Mouse (Mus musculus): ENCODE measurements around the gene Cdc14b. TPM values are rescaled to one million over a fixed set of nuclear protein-coding genes. Genes with fewer than 3 reads are reported as not detected.

Cdc14b gene
- polyA plus RNA-seq, 1 experiment from 2014 or later: 8.6 TPM

- Histone ChIP-seq H3K4me3 (ENCODE audit: low read length) (peak within 1 kb of the TSS; percentile 82), H3K27me3 (ENCODE audit: control insufficient read depth, insufficient read depth, low read depth, low read length) (no peaks in the 10 kb centered on the region), H3K9ac (ENCODE audit: low read length) (peak within 1 kb of the TSS; percentile 85), H3K27ac (ENCODE audit: low read length) (peak within 1 kb of the TSS; percentile 97), H3K4me2 (ENCODE audit: low read depth, low read length) (peak within 1 kb of the TSS; percentile 76), H3K36me3 (ENCODE audit: control insufficient read depth, insufficient read depth, low read length) (peaks cover 5% of the 10 kb centered on the region), H3K4me1 (replicated peaks; ENCODE audit: control insufficient read depth, insufficient read depth, low read length) (peaks cover 25% of the 10 kb centered on the region), H3K9me3 (ENCODE audit: control insufficient read depth, low read length) (no peaks in the 10 kb centered on the region)
- WGBS: under 1% methylated on average over 64 of the region's 74 CpGs
- peak; percentile 91 for ATAC-seq (ENCODE audit: low read depth)
These were observed 37.2 kb upstream of the Cdc14b start, which contains the start of gene Aaed1 for GRCm38 (mm10) chr13:64312024-64312915. Gene Aaed1 (minus strand): TSS chr13:64312710.

- WGBS: 13% methylated on average over 1 of the region's 1 CpGs
- Histone ChIP-seq H3K36me3 (ENCODE audit: control insufficient read depth, insufficient read depth, low read length) (peaks cover 7% of the 10 kb centered on the region), H3K27ac (ENCODE audit: low read length) (peak overlapping the region; percentile 97), H3K27me3 (ENCODE audit: control insufficient read depth, insufficient read depth, low read depth, low read length) (no peaks in the 10 kb centered on the region), H3K4me3 (ENCODE audit: low read length) (peak overlapping the region; percentile 82), H3K9ac (ENCODE audit: low read length) (peak overlapping the region; percentile 31; the same call in 1 of the 2 replicates), H3K4me2 (ENCODE audit: low read depth, low read length) (peak overlapping the region; percentile 76), H3K4me1 (replicated peaks; ENCODE audit: control insufficient read depth, insufficient read depth, low read length) (peaks cover 25% of the 10 kb centered on the region), H3K9me3 (ENCODE audit: control insufficient read depth, low read length) (no peaks in the 10 kb centered on the region)
- ATAC-seq (ENCODE audit: low read depth): no peak
These were observed 36.2 kb upstream of the Cdc14b start for GRCm38 (mm10) chr13:64311266-64311665.

DNA sequence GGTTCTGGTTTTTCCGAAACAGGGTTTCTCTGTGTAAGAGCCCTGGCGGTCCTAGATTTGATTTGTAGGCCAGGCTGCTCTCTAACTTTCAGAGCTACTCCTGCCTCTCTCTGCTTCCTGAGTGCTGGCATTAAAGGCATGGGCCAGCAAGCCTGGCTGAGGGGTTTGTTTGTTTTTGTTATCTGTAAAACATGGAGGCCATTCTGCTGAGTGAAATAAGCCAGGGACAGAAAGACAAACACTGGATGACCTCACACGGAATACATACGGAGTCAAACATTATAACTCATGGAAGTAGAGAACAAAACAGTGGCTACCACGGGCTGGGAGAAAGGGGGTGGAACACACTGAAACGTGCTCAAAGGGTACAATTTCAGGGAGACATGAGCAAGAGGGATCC, 35.5 kb upstream of the Cdc14b start:
- ATAC-seq (ENCODE audit: low read depth): no peak
- WGBS: 21% methylated on average over 6 of the region's 6 CpGs
- Histone ChIP-seq H3K4me3 (ENCODE audit: low read length) (peak overlapping the region; percentile 5; the same call in 1 of the 2 replicates), H3K9me3 (ENCODE audit: control insufficient read depth, low read length) (no peaks in the 10 kb centered on the region), H3K36me3 (ENCODE audit: control insufficient read depth, insufficient read depth, low read length) (peaks cover 7% of the 10 kb centered on the region), H3K4me2 (ENCODE audit: low read depth, low read length) (peak overlapping the region; percentile 76), H3K27me3 (ENCODE audit: control insufficient read depth, insufficient read depth, low read depth, low read length) (no peaks in the 10 kb centered on the region), H3K27ac (ENCODE audit: low read length) (peak overlapping the region; percentile 97), H3K9ac (ENCODE audit: low read length) (no peak overlapping the region), H3K4me1 (replicated peaks; ENCODE audit: control insufficient read depth, insufficient read depth, low read length) (peaks cover 25% of the 10 kb centered on the region)

DNA sequence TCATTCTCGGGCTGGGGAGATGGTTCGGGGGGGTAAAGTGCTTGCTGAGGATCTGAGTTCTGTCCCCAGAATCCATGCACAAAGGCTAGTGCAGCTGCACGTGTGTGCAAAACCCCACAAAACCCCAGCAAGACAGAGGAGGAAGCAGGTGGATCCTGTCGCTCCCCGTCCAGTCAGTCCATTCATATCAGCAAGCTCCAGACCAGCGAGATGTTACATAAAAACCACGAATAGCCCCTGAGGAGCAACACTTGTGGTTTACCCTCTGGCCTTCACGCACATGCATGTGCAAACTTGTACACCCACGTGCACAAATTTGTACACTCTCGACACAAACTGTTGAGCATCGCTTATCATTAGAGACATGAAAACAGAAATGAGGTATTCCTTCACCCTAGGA, 34.8 kb upstream of the Cdc14b start:
- Histone ChIP-seq H3K4me3 (ENCODE audit: low read length) (no peak overlapping the region), H3K9me3 (ENCODE audit: control insufficient read depth, low read length) (no peaks in the 10 kb centered on the region), H3K4me2 (ENCODE audit: low read depth, low read length) (no peak overlapping the region), H3K27ac (ENCODE audit: low read length) (no peak overlapping the region), H3K4me1 (replicated peaks; ENCODE audit: control insufficient read depth, insufficient read depth, low read length) (peaks cover 25% of the 10 kb centered on the region), H3K36me3 (ENCODE audit: control insufficient read depth, insufficient read depth, low read length) (peaks cover 10% of the 10 kb centered on the region), H3K27me3 (ENCODE audit: control insufficient read depth, insufficient read depth, low read depth, low read length) (no peaks in the 10 kb centered on the region), H3K9ac (ENCODE audit: low read length) (no peak overlapping the region)
- WGBS: 52% methylated on average over 11 of the region's 11 CpGs
- ATAC-seq (ENCODE audit: low read depth): no peak

DNA sequence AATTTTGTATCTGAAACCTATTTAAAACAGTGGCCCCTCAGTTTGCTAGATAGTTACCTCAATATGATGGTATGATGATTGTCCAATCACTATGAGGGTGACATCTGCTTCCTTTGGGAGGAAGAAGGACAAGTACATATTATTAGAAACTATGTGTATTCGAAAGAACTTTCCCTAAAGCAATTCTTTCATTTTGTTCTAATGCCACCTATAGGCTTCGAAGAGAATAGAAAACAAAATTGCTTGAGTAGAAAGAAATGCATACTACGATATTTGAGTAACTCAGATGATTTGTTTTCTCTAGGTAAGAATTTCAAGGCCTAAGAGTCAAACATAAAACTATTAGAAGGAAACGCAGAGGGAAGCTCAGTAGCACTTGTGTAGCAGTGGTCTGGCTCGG, 33.9 kb upstream of the Cdc14b start:
- Histone ChIP-seq H3K9ac (ENCODE audit: low read length) (no peak overlapping the region), H3K36me3 (ENCODE audit: control insufficient read depth, insufficient read depth, low read length) (peaks cover 12% of the 10 kb centered on the region), H3K4me2 (ENCODE audit: low read depth, low read length) (no peak overlapping the region), H3K4me3 (ENCODE audit: low read length) (no peak overlapping the region), H3K27ac (ENCODE audit: low read length) (no peak overlapping the region), H3K27me3 (ENCODE audit: control insufficient read depth, insufficient read depth, low read depth, low read length) (no peaks in the 10 kb centered on the region), H3K4me1 (replicated peaks; ENCODE audit: control insufficient read depth, insufficient read depth, low read length) (peaks cover 25% of the 10 kb centered on the region), H3K9me3 (ENCODE audit: control insufficient read depth, low read length) (no peaks in the 10 kb centered on the region)
- ATAC-seq (ENCODE audit: low read depth): no peak
- WGBS: 43% methylated on average over 5 of the region's 5 CpGs

- H3K27me3 ChIP-seq (ENCODE audit: control insufficient read depth, insufficient read depth, low read depth, low read length): no peaks in the 10 kb centered on the region
- H3K4me3 ChIP-seq (ENCODE audit: low read length): no peak overlapping the region
- ATAC-seq (ENCODE audit: low read depth): no peak
- H3K36me3 ChIP-seq (ENCODE audit: control insufficient read depth, insufficient read depth, low read length): peaks cover 15% of the 10 kb centered on the region
- 86% methylated on average over 5 of the region's 5 CpGs for WGBS
- no peak overlapping the region for H3K27ac ChIP-seq (ENCODE audit: low read length)
- no peak overlapping the region for H3K9ac ChIP-seq (ENCODE audit: low read length)
- no peaks in the 10 kb centered on the region for H3K9me3 ChIP-seq (ENCODE audit: control insufficient read depth, low read length)
- H3K4me1 ChIP-seq (replicated peaks; ENCODE audit: control insufficient read depth, insufficient read depth, low read length): peaks cover 21% of the 10 kb centered on the region
- H3K4me2 ChIP-seq (ENCODE audit: low read depth, low read length): no peak overlapping the region
These were observed 32.4 kb upstream of the Cdc14b start for GRCm38 (mm10) chr13:64307508-64307907.

- peaks cover 15% of the 10 kb centered on the region for H3K36me3 ChIP-seq (ENCODE audit: control insufficient read depth, insufficient read depth, low read length)
- 60% methylated on average over 3 of the region's 3 CpGs for WGBS
- H3K4me3 ChIP-seq (ENCODE audit: low read length): no peak overlapping the region
- ATAC-seq (ENCODE audit: low read depth): peak; percentile 19; the same call in 1 of the 2 replicates
- peaks cover 16% of the 10 kb centered on the region for H3K4me1 ChIP-seq (replicated peaks; ENCODE audit: control insufficient read depth, insufficient read depth, low read length)
- H3K4me2 ChIP-seq (ENCODE audit: low read depth, low read length): no peak overlapping the region
- H3K9me3 ChIP-seq (ENCODE audit: control insufficient read depth, low read length): no peaks in the 10 kb centered on the region
- no peak overlapping the region for H3K9ac ChIP-seq (ENCODE audit: low read length)
- no peaks in the 10 kb centered on the region for H3K27me3 ChIP-seq (ENCODE audit: control insufficient read depth, insufficient read depth, low read depth, low read length)
- no peak overlapping the region for H3K27ac ChIP-seq (ENCODE audit: low read length)
These were observed 31.0 kb upstream of the Cdc14b start for GRCm38 (mm10) chr13:64306078-64306477.

- Histone ChIP-seq H3K4me2 (ENCODE audit: low read depth, low read length) (no peak overlapping the region), H3K36me3 (ENCODE audit: control insufficient read depth, insufficient read depth, low read length) (peaks cover 4% of the 10 kb centered on the region; the same call in 1 of the 2 replicates), H3K9ac (ENCODE audit: low read length) (no peak overlapping the region), H3K27ac (ENCODE audit: low read length) (no peak overlapping the region), H3K9me3 (ENCODE audit: control insufficient read depth, low read length) (no peaks in the 10 kb centered on the region), H3K27me3 (ENCODE audit: control insufficient read depth, insufficient read depth, low read depth, low read length) (no peaks in the 10 kb centered on the region), H3K4me3 (ENCODE audit: low read length) (no peak overlapping the region), H3K4me1 (replicated peaks; ENCODE audit: control insufficient read depth, insufficient read depth, low read length) (peaks cover 3% of the 10 kb centered on the region; the same call in 1 of the 2 replicates)
- 100% methylated on average over 1 of the region's 1 CpGs for WGBS
- no peak for ATAC-seq (ENCODE audit: low read depth)
These were observed 24.0 kb upstream of the Cdc14b start for GRCm38 (mm10) chr13:64299069-64299468.

GRCm38 (mm10) chr13:64286791-64287190, 11.7 kb upstream of the Cdc14b start:
- Histone ChIP-seq H3K9ac (ENCODE audit: low read length) (no peak overlapping the region), H3K9me3 (ENCODE audit: control insufficient read depth, low read length) (0 out of 2 replicates have a peak, but pooled peaks cover 3% of the 10 kb centered on the region), H3K4me3 (ENCODE audit: low read length) (no peak overlapping the region), H3K27me3 (ENCODE audit: control insufficient read depth, insufficient read depth, low read depth, low read length) (no peaks in the 10 kb centered on the region), H3K36me3 (ENCODE audit: control insufficient read depth, insufficient read depth, low read length) (peaks cover 6% of the 10 kb centered on the region; the same call in 1 of the 2 replicates), H3K4me2 (ENCODE audit: low read depth, low read length) (no peak overlapping the region), H3K4me1 (replicated peaks; ENCODE audit: control insufficient read depth, insufficient read depth, low read length) (no peaks in the 10 kb centered on the region; the same call in 1 of the 2 replicates), H3K27ac (ENCODE audit: low read length) (no peak overlapping the region)
- ATAC-seq (ENCODE audit: low read depth): no peak
- WGBS: 29% methylated on average over 4 of the region's 4 CpGs
